Mouse (Mus musculus): ENCODE data around the gene Fam189a1. TPM values are rescaled to one million over a fixed set of nuclear protein-coding genes. Genes with fewer than 3 reads are reported as not detected.

Fam189a1 gene
- total RNA-seq, 2 experiments from 2014 or later, result 0.50 to 0.80 TPM

- peak; percentile 29 to 42 for DNase-seq (ENCODE audit: low spot score in 2 of 2)
Observed at GRCm38 (mm10) chr7:64839801-64840575, 316.4 kb downstream of the Fam189a1 start.

GRCm38 (mm10) chr7:64839281-64839680 lies 317.1 kb downstream of the Fam189a1 start:
- DNase-seq (ENCODE audit: low spot score in 2 of 2), result no peak

GRCm38 (mm10) chr7:64830214-64830995 lies 326.0 kb downstream of the Fam189a1 start:
- DNase-seq (ENCODE audit: low spot score in 2 of 2), result peak in 1 of 2 experiments; percentile 29

- no peak for DNase-seq (ENCODE audit: low spot score in 2 of 2)
Observed at GRCm38 (mm10) chr7:64821081-64821480, 335.3 kb downstream of the Fam189a1 start.

- no peak for DNase-seq (ENCODE audit: low spot score in 2 of 2)
Observed at GRCm38 (mm10) chr7:64819683-64820082, 336.7 kb downstream of the Fam189a1 start.

GRCm38 (mm10) chr7:64808876-64809275 lies 347.5 kb downstream of the Fam189a1 start:
- no peak for DNase-seq (ENCODE audit: low spot score in 2 of 2)

- DNase-seq (ENCODE audit: low spot score in 2 of 2), result no peak
Observed at GRCm38 (mm10) chr7:64805100-64805499, 351.3 kb downstream of the Fam189a1 start.

- no peak for DNase-seq (ENCODE audit: low spot score in 2 of 2)
Observed at GRCm38 (mm10) chr7:64795554-64795953, 360.8 kb downstream of the Fam189a1 start.

GRCm38 (mm10) chr7:64792031-64792430 lies 364.3 kb downstream of the Fam189a1 start:
- peak; percentile 71 to 75 for DNase-seq (ENCODE audit: low spot score in 2 of 2)

GRCm38 (mm10) chr7:64791145-64791544 lies 365.2 kb downstream of the Fam189a1 start:
- DNase-seq (ENCODE audit: low spot score in 2 of 2), result no peak

- no peak for DNase-seq (ENCODE audit: low spot score in 2 of 2)
Observed at GRCm38 (mm10) chr7:64785040-64785439, 371.3 kb downstream of the Fam189a1 start.

- DNase-seq (ENCODE audit: low spot score in 2 of 2), result no peak
Observed at GRCm38 (mm10) chr7:64779501-64779900, 376.9 kb downstream of the Fam189a1 start.

GRCm38 (mm10) chr7:64776708-64777489 lies 379.5 kb downstream of the Fam189a1 start:
- no peak for DNase-seq (ENCODE audit: low spot score in 2 of 2)

- DNase-seq (ENCODE audit: low spot score in 2 of 2), result no peak
Observed at GRCm38 (mm10) chr7:64773465-64773864, 382.9 kb downstream of the Fam189a1 start.

- no peak for DNase-seq (ENCODE audit: low spot score in 2 of 2)
Observed at GRCm38 (mm10) chr7:64770779-64771390, 385.5 kb downstream of the Fam189a1 start.

GRCm38 (mm10) chr7:64769768-64770167 lies 386.6 kb downstream of the Fam189a1 start:
- no peak for DNase-seq (ENCODE audit: low spot score in 2 of 2)

- no peak for DNase-seq (ENCODE audit: low spot score in 2 of 2)
Observed at GRCm38 (mm10) chr7:64765595-64765994, 390.8 kb downstream of the Fam189a1 start.

- no peak for DNase-seq (ENCODE audit: low spot score in 2 of 2)
Observed at GRCm38 (mm10) chr7:64755141-64755540, 401.2 kb downstream of the Fam189a1 start.

GRCm38 (mm10) chr7:64754161-64754560 lies 402.2 kb downstream of the Fam189a1 start:
- peak in 1 of 2 experiments; percentile 43 for DNase-seq (ENCODE audit: low spot score in 2 of 2)

- no peak for DNase-seq (ENCODE audit: low spot score in 2 of 2)
Observed at GRCm38 (mm10) chr7:64753678-64754077, 402.7 kb downstream of the Fam189a1 start.

GRCm38 (mm10) chr7:64752133-64752532 lies 404.2 kb downstream of the Fam189a1 start:
- no peak for DNase-seq (ENCODE audit: low spot score in 2 of 2)
